Mouse (Mus musculus) forebrain, embryonic 13.5 days (tissue): ENCODE data around the gene Iqck. TPM values are rescaled to one million over a fixed set of nuclear protein-coding genes. Genes with fewer than 3 reads are reported as not detected.

ENCODE experiments used
- ATAC-seq: fragments of 200-750 bp; cut with Nextera tagmentation; 2 replicates; pipeline ENCODE4 v1.8.0; 2017
- H3K27ac ChIP-seq: fragments of 300-500 bp; sonication (generic); 2 replicates; pipeline ENCODE4 v1.5.1; 2015; ENCODE audit warnings: inconsistent platforms, mild to moderate bottlenecking, moderate library complexity
- H3K27me3 ChIP-seq: fragments of 300-500 bp; sonication (generic); 2 replicates; pipeline ENCODE4 v1.6.1; 2015; ENCODE audit warnings: mild to moderate bottlenecking, inconsistent platforms
- H3K36me3 ChIP-seq: fragments of 300-500 bp; sonication (generic); 2 replicates; pipeline ENCODE4 v1.6.1; 2015; ENCODE audit warnings: mild to moderate bottlenecking, inconsistent platforms; ENCODE audit not compliant: poor library complexity, severe bottlenecking
- H3K4me1 ChIP-seq: fragments of 300-500 bp; sonication (generic); 2 replicates; pipeline ENCODE4 v1.6.1; 2015; ENCODE audit warnings: inconsistent platforms
- H3K4me2 ChIP-seq: fragments of 300-500 bp; sonication (generic); 2 replicates; pipeline ENCODE4 v1.6.1; 2015; ENCODE audit warnings: inconsistent platforms, mild to moderate bottlenecking, moderate library complexity
- H3K4me3 ChIP-seq: fragments of 300-500 bp; sonication (generic); 2 replicates; pipeline ENCODE4 v1.5.1; 2015; ENCODE audit warnings: mild to moderate bottlenecking, inconsistent platforms
- H3K9ac ChIP-seq: fragments of 300-500 bp; sonication (generic); 2 replicates; pipeline ENCODE4 v1.6.1; 2015; ENCODE audit warnings: mild to moderate bottlenecking, inconsistent platforms
- H3K9me3 ChIP-seq: fragments of 300-500 bp; sonication (generic); replicated peaks from 2 replicates; pipeline ENCODE4 v1.6.1; 2016; ENCODE audit warnings: inconsistent platforms
- WGBS: fragments of 180-500 bp; shearing (Covaris S2); methylation state at CpG from one replicate; pipeline ENCODE4 v1.1.7; 2015; 5-methylcytosine and 5-hydroxymethylcytosine counted together
- polyA plus RNA-seq: library from polyadenylated mRNA; unstranded; fragments of >200 nt; fragmentation: Nextera tagmentation; extraction: Ambion mirVana; gene quantifications from 2 replicates; pipeline ENCODE4 v1.2.1, GENCODE M21; 2015

Gene Iqck
- polyA plus RNA-seq, 1 experiment from 2014 or later: 3.1 TPM

- no peak overlapping the region for H3K27ac ChIP-seq
- H3K4me2 ChIP-seq: no peak overlapping the region
- 86% methylated on average over 3 of the region's 3 CpGs for WGBS
- H3K9me3 ChIP-seq: no peaks in the 10 kb centered on the region
- H3K4me3 ChIP-seq: no peak overlapping the region
- no peaks in the 10 kb centered on the region for H3K27me3 ChIP-seq
- no peaks in the 10 kb centered on the region for H3K36me3 ChIP-seq
- H3K9ac ChIP-seq: no peak overlapping the region
- peaks cover 4% of the 10 kb centered on the region for H3K4me1 ChIP-seq
- ATAC-seq: no peak
These were observed 70.0 kb downstream of the Iqck start for GRCm38 (mm10) chr7:118925547-118925946.

- 88% methylated on average over 6 of the region's 6 CpGs for WGBS
- no peaks in the 10 kb centered on the region for H3K9me3 ChIP-seq
These were observed 71.1 kb downstream of the Iqck start for GRCm38 (mm10) chr7:118926516-118927260.

GRCm38 (mm10) chr7:118927279-118927678 lies 71.7 kb downstream of the Iqck start:
- Histone ChIP-seq H3K9ac (no peak overlapping the region), H3K36me3 (no peaks in the 10 kb centered on the region), H3K4me1 (peaks cover 4% of the 10 kb centered on the region), H3K27ac (no peak overlapping the region), H3K9me3 (no peaks in the 10 kb centered on the region), H3K27me3 (no peaks in the 10 kb centered on the region), H3K4me2 (no peak overlapping the region), H3K4me3 (no peak overlapping the region)
- no peak for ATAC-seq
- WGBS: 88% methylated on average over 2 of the region's 2 CpGs

More at GRCm38 (mm10) chr7:118926516-118927260, 71.1 kb downstream of the Iqck start:
- Histone ChIP-seq H3K4me2 (no peak overlapping the region), H3K27ac (no peak overlapping the region), H3K36me3 (no peaks in the 10 kb centered on the region), H3K27me3 (no peaks in the 10 kb centered on the region), H3K9ac (no peak overlapping the region), H3K4me1 (peaks cover 4% of the 10 kb centered on the region), H3K4me3 (no peak overlapping the region)
- ATAC-seq: no peak

GRCm38 (mm10) chr7:118928316-118928715 lies 72.8 kb downstream of the Iqck start:
- 87% methylated on average over 3 of the region's 3 CpGs for WGBS
- Histone ChIP-seq H3K4me1 (peaks cover 4% of the 10 kb centered on the region), H3K9me3 (no peaks in the 10 kb centered on the region), H3K36me3 (no peaks in the 10 kb centered on the region), H3K27me3 (no peaks in the 10 kb centered on the region), H3K4me3 (no peak overlapping the region), H3K9ac (no peak overlapping the region), H3K27ac (no peak overlapping the region), H3K4me2 (no peak overlapping the region)
- ATAC-seq: no peak

- Histone ChIP-seq H3K36me3 (no peaks in the 10 kb centered on the region), H3K4me1 (peaks cover 4% of the 10 kb centered on the region), H3K27ac (no peak overlapping the region), H3K4me3 (no peak overlapping the region), H3K9me3 (no peaks in the 10 kb centered on the region), H3K4me2 (no peak overlapping the region), H3K27me3 (no peaks in the 10 kb centered on the region), H3K9ac (no peak overlapping the region)
- no peak for ATAC-seq
- 70% methylated on average over 8 of the region's 8 CpGs for WGBS
These were observed 73.4 kb downstream of the Iqck start for GRCm38 (mm10) chr7:118928916-118929315.

- WGBS: 42% methylated on average over 16 of the region's 16 CpGs
- no peaks in the 10 kb centered on the region for H3K9me3 ChIP-seq
- H3K9ac ChIP-seq: no peak overlapping the region
- H3K4me2 ChIP-seq: no peak overlapping the region
- no peak for ATAC-seq
- H3K36me3 ChIP-seq: no peaks in the 10 kb centered on the region
- no peaks in the 10 kb centered on the region for H3K27me3 ChIP-seq
- no peak overlapping the region for H3K4me3 ChIP-seq
- no peak overlapping the region for H3K27ac ChIP-seq
- peaks cover 4% of the 10 kb centered on the region for H3K4me1 ChIP-seq
These were observed 74.2 kb downstream of the Iqck start for GRCm38 (mm10) chr7:118929601-118930311.

GRCm38 (mm10) chr7:118931502-118932395 lies 76.2 kb downstream of the Iqck start:
- Histone ChIP-seq H3K9ac (no peak overlapping the region), H3K27ac (no peak overlapping the region), H3K27me3 (no peaks in the 10 kb centered on the region), H3K4me1 (peaks cover 6% of the 10 kb centered on the region), H3K36me3 (no peaks in the 10 kb centered on the region), H3K4me3 (no peak overlapping the region), H3K9me3 (no peaks in the 10 kb centered on the region), H3K4me2 (no peak overlapping the region)
- ATAC-seq: no peak
- whole genome bisulfite sequencing: 80% methylated on average over 17 of the region's 17 CpGs

GRCm38 (mm10) chr7:118935306-118935705 lies 79.8 kb downstream of the Iqck start:
- ATAC-seq: no peak
- Histone ChIP-seq H3K4me1 (peaks cover 7% of the 10 kb centered on the region), H3K27me3 (no peaks in the 10 kb centered on the region), H3K27ac (no peak overlapping the region), H3K4me2 (no peak overlapping the region), H3K9ac (no peak overlapping the region), H3K36me3 (no peaks in the 10 kb centered on the region), H3K9me3 (no peaks in the 10 kb centered on the region), H3K4me3 (no peak overlapping the region)
- 83% methylated on average over 2 of the region's 2 CpGs for WGBS

- no peaks in the 10 kb centered on the region for H3K27me3 ChIP-seq
- H3K4me1 ChIP-seq: peaks cover 7% of the 10 kb centered on the region
- no peaks in the 10 kb centered on the region for H3K9me3 ChIP-seq
- no peak overlapping the region for H3K4me3 ChIP-seq
- ATAC-seq: no peak
- WGBS: 3% methylated on average over 4 of the region's 4 CpGs
- H3K36me3 ChIP-seq: no peaks in the 10 kb centered on the region
- no peak overlapping the region for H3K27ac ChIP-seq
- no peak overlapping the region for H3K9ac ChIP-seq
- no peak overlapping the region for H3K4me2 ChIP-seq
These were observed 81.3 kb downstream of the Iqck start for GRCm38 (mm10) chr7:118936844-118937243.

GRCm38 (mm10) chr7:118937469-118938387 lies 82.2 kb downstream of the Iqck start:
- no peak for ATAC-seq
- H3K4me1 ChIP-seq: peaks cover 7% of the 10 kb centered on the region
- H3K4me3 ChIP-seq: no peak overlapping the region
- H3K36me3 ChIP-seq: no peaks in the 10 kb centered on the region
- no peaks in the 10 kb centered on the region for H3K27me3 ChIP-seq
- WGBS: 75% methylated on average over 11 of the region's 11 CpGs
- no peaks in the 10 kb centered on the region for H3K9me3 ChIP-seq
- H3K9ac ChIP-seq: no peak overlapping the region
- no peak overlapping the region for H3K4me2 ChIP-seq
- no peak overlapping the region for H3K27ac ChIP-seq

- ATAC-seq: no peak
- no peaks in the 10 kb centered on the region for H3K27me3 ChIP-seq
- WGBS: 76% methylated on average over 3 of the region's 3 CpGs
- H3K4me2 ChIP-seq: no peak overlapping the region
- no peak overlapping the region for H3K27ac ChIP-seq
- no peak overlapping the region for H3K9ac ChIP-seq
- H3K9me3 ChIP-seq: no peaks in the 10 kb centered on the region
- no peak overlapping the region for H3K4me3 ChIP-seq
- no peaks in the 10 kb centered on the region for H3K36me3 ChIP-seq
- no peaks in the 10 kb centered on the region for H3K4me1 ChIP-seq
These were observed 86.7 kb downstream of the Iqck start for GRCm38 (mm10) chr7:118942297-118942696.
